Mouse (Mus musculus): ENCODE measurements at regions not wholly inside any gene's neighbourhood (a gene's known extent, or its start where the extent isn't known, plus 50 kb on each side); places are given as distances from the start of the nearest gene placed in this dataset.

GRCm38 (mm10) chr14:97170841-97171240 lies 651.9 kb upstream of the Klhl1 start:
- ATAC-seq (replicated peaks; ENCODE audit: poor library complexity, severe bottlenecking): no peak

- ATAC-seq (replicated peaks; ENCODE audit: poor library complexity, severe bottlenecking): no peak
Observed at GRCm38 (mm10) chr14:97165793-97166192, 646.9 kb upstream of the Klhl1 start.

GRCm38 (mm10) chr14:97148997-97149653 lies 630.2 kb upstream of the Klhl1 start:
- no peak for ATAC-seq (replicated peaks; ENCODE audit: poor library complexity, severe bottlenecking)

GRCm38 (mm10) chr14:97115918-97116635 lies 597.2 kb upstream of the Klhl1 start:
- no peak for ATAC-seq (replicated peaks; ENCODE audit: poor library complexity, severe bottlenecking)

- ATAC-seq (replicated peaks; ENCODE audit: poor library complexity, severe bottlenecking): no peak
Observed at GRCm38 (mm10) chr14:97101090-97101675, 582.3 kb upstream of the Klhl1 start.

GRCm38 (mm10) chr14:97093389-97093788 lies 574.5 kb upstream of the Klhl1 start:
- ATAC-seq (replicated peaks; ENCODE audit: poor library complexity, severe bottlenecking): no peak

GRCm38 (mm10) chr14:97088863-97089262 lies 570.0 kb upstream of the Klhl1 start:
- ATAC-seq (replicated peaks; ENCODE audit: poor library complexity, severe bottlenecking): peak; percentile 86

- ATAC-seq (replicated peaks; ENCODE audit: poor library complexity, severe bottlenecking): no peak
Observed at GRCm38 (mm10) chr14:97087346-97087745, 568.4 kb upstream of the Klhl1 start.

- no peak for ATAC-seq (replicated peaks; ENCODE audit: poor library complexity, severe bottlenecking)
Observed at GRCm38 (mm10) chr14:97086363-97087309, 567.7 kb upstream of the Klhl1 start.

GRCm38 (mm10) chr14:97074808-97075207 lies 555.9 kb upstream of the Klhl1 start:
- ATAC-seq (replicated peaks; ENCODE audit: poor library complexity, severe bottlenecking): no peak

GRCm38 (mm10) chr14:97068770-97069169 lies 549.9 kb upstream of the Klhl1 start:
- no peak for ATAC-seq (replicated peaks; ENCODE audit: poor library complexity, severe bottlenecking)

GRCm38 (mm10) chr14:97068313-97068712 lies 549.4 kb upstream of the Klhl1 start:
- ATAC-seq (replicated peaks; ENCODE audit: poor library complexity, severe bottlenecking): no peak

GRCm38 (mm10) chr14:97045321-97045720 lies 526.4 kb upstream of the Klhl1 start:
- no peak for ATAC-seq (replicated peaks; ENCODE audit: poor library complexity, severe bottlenecking)

- ATAC-seq (replicated peaks; ENCODE audit: poor library complexity, severe bottlenecking): peak; percentile 89
Observed at GRCm38 (mm10) chr14:97039850-97040249, 520.9 kb upstream of the Klhl1 start.

- peak; percentile 99 for ATAC-seq (replicated peaks; ENCODE audit: poor library complexity, severe bottlenecking)
Observed at GRCm38 (mm10) chr14:97028528-97028927, 509.6 kb upstream of the Klhl1 start.

- ATAC-seq (replicated peaks; ENCODE audit: poor library complexity, severe bottlenecking): no peak
Observed at GRCm38 (mm10) chr14:97006294-97006693, 487.4 kb upstream of the Klhl1 start.

- ATAC-seq (replicated peaks; ENCODE audit: poor library complexity, severe bottlenecking): no peak
Observed at GRCm38 (mm10) chr14:96995081-96995480, 476.2 kb upstream of the Klhl1 start.

- peak; percentile 84 for ATAC-seq (replicated peaks; ENCODE audit: poor library complexity, severe bottlenecking)
Observed at GRCm38 (mm10) chr14:96990542-96991162, 471.8 kb upstream of the Klhl1 start.

- no peak for ATAC-seq (replicated peaks; ENCODE audit: poor library complexity, severe bottlenecking)
Observed at GRCm38 (mm10) chr14:96963074-96963447, 444.2 kb upstream of the Klhl1 start.

GRCm38 (mm10) chr14:96962426-96963073 lies 443.6 kb upstream of the Klhl1 start:
- ATAC-seq (replicated peaks; ENCODE audit: poor library complexity, severe bottlenecking): peak; percentile 71

All from granulocyte monocyte progenitor cell, adult 5-6 weeks (primary cell).